Mouse (Mus musculus) liver, embryonic 12.5 days (tissue): ENCODE data around the gene Zfp69. TPM values are rescaled to one million over a fixed set of nuclear protein-coding genes. Genes with fewer than 3 reads are reported as not detected.

Experiments
- ATAC-seq: fragments of 200-750 bp; cut with Nextera tagmentation; 2 replicates; pipeline ENCODE4 v1.8.0; 2017; ENCODE audit warnings: moderate number of reproducible peaks, mild to moderate bottlenecking, moderate library complexity
- H3K27ac ChIP-seq: fragments of 300-500 bp; sonication (generic); 2 replicates; pipeline ENCODE4 v1.5.1; 2016; ENCODE audit warnings: mild to moderate bottlenecking
- H3K27me3 ChIP-seq: fragments of 300-500 bp; sonication (generic); replicated peaks from 2 replicates; pipeline ENCODE4 v1.6.1; 2016; ENCODE audit warnings: mild to moderate bottlenecking, moderate library complexity
- H3K36me3 ChIP-seq: fragments of 300-500 bp; sonication (generic); 2 replicates; pipeline ENCODE4 v1.6.1; 2016; ENCODE audit warnings: mild to moderate bottlenecking, moderate library complexity
- H3K4me1 ChIP-seq: fragments of 300-500 bp; sonication (generic); 2 replicates; pipeline ENCODE4 v1.6.1; 2016
- H3K4me2 ChIP-seq: fragments of 300-500 bp; sonication (generic); 2 replicates; pipeline ENCODE4 v1.6.1; 2016; ENCODE audit warnings: mild to moderate bottlenecking, moderate library complexity
- H3K4me3 ChIP-seq: fragments of 300-500 bp; sonication (generic); 2 replicates; pipeline ENCODE4 v1.5.1; 2016; ENCODE audit warnings: mild to moderate bottlenecking, moderate library complexity
- H3K9ac ChIP-seq: fragments of 300-500 bp; sonication (generic); 2 replicates; pipeline ENCODE4 v1.6.1; 2016; ENCODE audit warnings: mild to moderate bottlenecking, moderate library complexity
- H3K9me3 ChIP-seq: fragments of 300-500 bp; sonication (generic); replicated peaks from 2 replicates; pipeline ENCODE4 v1.6.1; 2016; ENCODE audit warnings: mild to moderate bottlenecking, moderate library complexity
- WGBS: fragments of 180-500 bp; shearing (Covaris S2); methylation state at CpG from one replicate; pipeline ENCODE4 v1.1.7; 2016; ENCODE audit not compliant: insufficient replicate concordance; 5-methylcytosine and 5-hydroxymethylcytosine counted together
- polyA plus RNA-seq: library from polyadenylated mRNA; unstranded; fragments of >200 nt; fragmentation: Nextera tagmentation; extraction: Ambion mirVana; gene quantifications from 2 replicates; pipeline ENCODE4 v1.2.1, GENCODE M21; 2016

Gene Zfp69
- polyA plus RNA-seq, 1 experiment from 2014 or later = 3.5 TPM

DNA sequence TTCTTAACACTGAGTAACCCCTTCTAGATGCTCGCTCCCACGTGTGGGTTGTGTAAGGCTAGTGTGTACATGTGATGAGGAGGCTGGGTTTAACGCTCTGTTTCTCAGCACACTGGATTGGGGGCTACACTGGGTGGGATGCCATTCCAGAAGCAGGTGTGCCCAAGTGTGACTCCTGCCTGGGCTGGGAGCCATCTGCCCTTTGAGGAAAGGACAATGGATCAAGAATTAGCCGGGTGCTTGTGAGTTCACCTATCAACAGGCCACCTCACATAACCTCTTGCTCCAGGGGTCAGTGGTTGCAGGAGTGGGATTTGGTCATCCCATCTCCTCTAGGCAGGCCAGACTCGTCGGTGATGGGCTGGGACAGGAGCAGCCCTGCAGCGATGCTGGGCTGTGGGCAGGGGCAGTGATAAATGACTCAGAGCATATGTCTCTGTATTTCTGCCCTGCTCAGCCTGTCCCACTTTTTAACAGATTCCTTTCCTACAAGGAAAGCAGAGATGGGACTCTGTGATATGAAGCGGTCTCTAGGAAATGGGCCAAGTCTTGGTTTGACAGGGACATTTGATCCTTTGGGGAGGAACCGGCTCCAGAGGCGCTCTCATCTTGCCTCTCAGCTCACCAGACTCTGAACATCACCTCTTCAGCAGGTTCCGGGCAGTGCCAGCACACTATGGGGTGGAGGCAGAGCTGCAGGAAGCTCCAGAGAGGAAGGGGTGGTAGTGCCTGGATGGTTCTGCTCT is 57.7 kb downstream of the Zfp69 start:
- Histone ChIP-seq H3K27ac (no peak overlapping the region), H3K9me3 (no peaks in the 10 kb centered on the region), H3K36me3 (no peaks in the 10 kb centered on the region), H3K4me3 (no peak overlapping the region), H3K4me1 (no peaks in the 10 kb centered on the region), H3K4me2 (no peak overlapping the region), H3K9ac (no peak overlapping the region), H3K27me3 (peaks cover 33% of the 10 kb centered on the region)
- ATAC-seq = no peak
- 63% methylated on average over 11 of the region's 11 CpGs for WGBS

- H3K9ac ChIP-seq = no peak overlapping the region
- WGBS = 11% methylated on average over 1 of the region's 1 CpGs
- no peaks in the 10 kb centered on the region for H3K9me3 ChIP-seq
- no peak for ATAC-seq
- H3K27ac ChIP-seq = no peak overlapping the region
- H3K36me3 ChIP-seq = no peaks in the 10 kb centered on the region
- H3K4me3 ChIP-seq = no peak overlapping the region
- peaks cover 34% of the 10 kb centered on the region for H3K27me3 ChIP-seq
- no peaks in the 10 kb centered on the region for H3K4me1 ChIP-seq
- no peak overlapping the region for H3K4me2 ChIP-seq
Measured at GRCm38 (mm10) chr4:120892516-120892915, 59.0 kb downstream of the Zfp69 start.

DNA sequence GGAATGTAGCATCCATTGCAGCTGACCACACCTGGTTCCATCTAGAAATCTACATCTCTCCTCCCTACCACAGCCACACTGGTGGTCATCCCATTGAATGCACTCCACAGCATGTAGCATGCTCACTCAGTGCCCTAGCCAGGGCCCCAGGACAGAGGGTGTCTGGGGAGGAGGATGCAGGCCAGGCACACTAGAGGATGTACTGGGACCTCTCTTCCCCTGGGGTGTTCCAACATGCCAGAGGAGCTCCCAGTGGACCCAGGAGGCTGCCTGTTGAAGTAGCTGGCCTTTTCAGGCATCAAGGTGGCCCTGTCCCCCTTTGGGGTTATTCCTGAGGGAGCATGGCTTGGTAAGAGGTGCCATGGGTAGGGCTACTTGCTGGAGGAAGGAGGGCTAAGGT is 59.5 kb downstream of the Zfp69 start:
- Histone ChIP-seq H3K27me3 (peaks cover 38% of the 10 kb centered on the region), H3K36me3 (no peaks in the 10 kb centered on the region), H3K4me3 (no peak overlapping the region), H3K27ac (no peak overlapping the region), H3K9me3 (no peaks in the 10 kb centered on the region), H3K4me2 (no peak overlapping the region), H3K4me1 (no peaks in the 10 kb centered on the region), H3K9ac (no peak overlapping the region)
- ATAC-seq = no peak

DNA sequence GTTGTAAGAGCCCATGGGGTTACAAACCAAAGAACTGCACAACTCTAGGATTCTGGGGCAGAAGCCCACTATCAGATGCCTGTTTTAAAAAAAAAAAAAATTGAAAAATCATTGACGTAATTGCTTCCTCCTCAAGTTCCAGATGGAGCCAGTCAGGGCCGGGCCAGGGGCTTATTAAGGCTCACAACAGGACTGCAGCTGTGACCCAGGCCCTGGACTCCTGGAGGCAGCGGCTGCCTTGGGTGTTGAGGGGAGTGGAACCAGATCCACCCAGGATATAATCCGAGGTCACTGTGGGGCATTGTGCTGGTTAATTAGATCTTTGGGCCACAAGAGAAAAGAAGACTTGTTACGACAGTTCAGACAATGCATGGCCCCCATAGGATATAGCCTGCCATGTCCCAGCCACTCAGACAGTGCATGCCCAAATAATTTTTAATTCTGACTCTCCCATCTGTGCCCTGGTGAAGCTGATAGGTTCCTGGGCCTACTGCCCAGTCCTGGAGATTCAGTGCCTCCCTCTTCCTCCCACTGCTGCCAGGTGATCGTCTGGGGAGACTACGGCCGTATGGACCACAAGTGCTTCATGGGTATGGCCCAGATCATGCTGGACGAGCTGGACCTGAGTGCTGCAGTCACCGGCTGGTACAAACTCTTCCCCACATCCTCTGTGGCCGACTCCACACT is 60.6 kb downstream of the Zfp69 start:
- no peak overlapping the region for H3K4me3 ChIP-seq
- H3K4me2 ChIP-seq = no peak overlapping the region
- no peak overlapping the region for H3K9ac ChIP-seq
- no peaks in the 10 kb centered on the region for H3K36me3 ChIP-seq
- no peaks in the 10 kb centered on the region for H3K4me1 ChIP-seq
- H3K9me3 ChIP-seq = no peaks in the 10 kb centered on the region
- 67% methylated on average over 11 of the region's 11 CpGs for WGBS
- no peak overlapping the region for H3K27ac ChIP-seq
- no peak for ATAC-seq
- H3K27me3 ChIP-seq = peaks cover 40% of the 10 kb centered on the region

DNA sequence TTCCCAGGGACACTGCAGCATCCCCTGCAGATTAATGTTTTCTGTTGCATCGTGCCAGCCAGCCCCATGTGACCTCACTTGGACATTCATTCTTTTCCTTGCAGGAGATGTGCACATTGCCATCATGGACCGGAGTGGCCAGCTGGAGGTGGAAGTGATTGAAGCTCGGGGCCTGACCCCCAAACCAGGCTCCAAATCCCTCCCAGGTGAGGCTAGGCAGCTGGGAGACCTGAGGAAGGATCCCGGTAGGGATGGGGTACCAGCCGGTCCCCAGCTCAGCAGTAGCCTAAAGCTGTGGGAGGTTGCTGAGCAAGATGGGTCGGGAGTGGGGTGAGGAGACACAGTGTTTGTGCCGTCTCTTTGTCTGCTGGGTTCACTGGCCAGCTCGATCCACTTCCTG is 62.6 kb downstream of the Zfp69 start:
- no peak overlapping the region for H3K4me2 ChIP-seq
- H3K4me3 ChIP-seq = no peak overlapping the region
- no peak overlapping the region for H3K27ac ChIP-seq
- H3K4me1 ChIP-seq = 0 out of 2 replicates have a peak, but pooled peaks cover 6% of the 10 kb centered on the region
- H3K9me3 ChIP-seq = no peaks in the 10 kb centered on the region
- H3K27me3 ChIP-seq = peaks cover 35% of the 10 kb centered on the region
- no peaks in the 10 kb centered on the region for H3K36me3 ChIP-seq
- 58% methylated on average over 8 of the region's 8 CpGs for WGBS
- H3K9ac ChIP-seq = no peak overlapping the region
- no peak for ATAC-seq

- 21% methylated on average over 8 of the region's 8 CpGs for WGBS
- Histone ChIP-seq H3K9me3 (no peaks in the 10 kb centered on the region), H3K36me3 (no peaks in the 10 kb centered on the region), H3K4me1 (0 out of 2 replicates have a peak, but pooled peaks cover 6% of the 10 kb centered on the region), H3K27ac (no peak overlapping the region), H3K4me3 (no peak overlapping the region), H3K4me2 (no peak overlapping the region), H3K27me3 (peaks cover 27% of the 10 kb centered on the region; the same call in 1 of the 2 replicates), H3K9ac (no peak overlapping the region)
- ATAC-seq = no peak
Measured at GRCm38 (mm10) chr4:120887381-120888112, 64.0 kb downstream of the Zfp69 start.

GRCm38 (mm10) chr4:120886811-120887210 is 64.7 kb downstream of the Zfp69 start:
- Histone ChIP-seq H3K4me3 (no peak overlapping the region), H3K36me3 (no peaks in the 10 kb centered on the region), H3K9me3 (no peaks in the 10 kb centered on the region), H3K27me3 (peaks cover 25% of the 10 kb centered on the region; the same call in 1 of the 2 replicates), H3K4me1 (0 out of 2 replicates have a peak, but pooled peaks cover 6% of the 10 kb centered on the region), H3K4me2 (no peak overlapping the region), H3K27ac (no peak overlapping the region), H3K9ac (no peak overlapping the region)
- ATAC-seq = no peak
- 74% methylated on average over 5 of the region's 5 CpGs for WGBS

GRCm38 (mm10) chr4:120886131-120886530 is 65.4 kb downstream of the Zfp69 start:
- WGBS = 40% methylated on average over 4 of the region's 4 CpGs
- no peak for ATAC-seq
- Histone ChIP-seq H3K4me3 (no peak overlapping the region), H3K4me1 (peaks cover 9% of the 10 kb centered on the region; the same call in 1 of the 2 replicates), H3K4me2 (no peak overlapping the region), H3K9ac (no peak overlapping the region), H3K27ac (no peak overlapping the region), H3K9me3 (no peaks in the 10 kb centered on the region), H3K36me3 (no peaks in the 10 kb centered on the region), H3K27me3 (peaks cover 25% of the 10 kb centered on the region; the same call in 1 of the 2 replicates)

- ATAC-seq = no peak
- WGBS = 48% methylated on average over 13 of the region's 13 CpGs
- Histone ChIP-seq H3K4me2 (no peak overlapping the region), H3K4me3 (no peak overlapping the region), H3K9ac (no peak overlapping the region), H3K4me1 (peaks cover 12% of the 10 kb centered on the region; the same call in 1 of the 2 replicates), H3K27ac (no peak overlapping the region), H3K27me3 (0 out of 2 replicates have a peak, but pooled peaks cover 25% of the 10 kb centered on the region), H3K9me3 (no peaks in the 10 kb centered on the region), H3K36me3 (no peaks in the 10 kb centered on the region)
Measured at GRCm38 (mm10) chr4:120885208-120886120, 66.0 kb downstream of the Zfp69 start.

- peaks cover 12% of the 10 kb centered on the region; the same call in 1 of the 2 replicates for H3K4me1 ChIP-seq
- H3K27me3 ChIP-seq = 0 out of 2 replicates have a peak, but pooled peaks cover 22% of the 10 kb centered on the region
- H3K4me3 ChIP-seq = no peak overlapping the region
- H3K4me2 ChIP-seq = no peak overlapping the region
- 51% methylated on average over 5 of the region's 5 CpGs for WGBS
- H3K9me3 ChIP-seq = no peaks in the 10 kb centered on the region
- no peak overlapping the region for H3K27ac ChIP-seq
- ATAC-seq = no peak
- no peaks in the 10 kb centered on the region for H3K36me3 ChIP-seq
- H3K9ac ChIP-seq = no peak overlapping the region
Measured at GRCm38 (mm10) chr4:120882002-120882625, 69.4 kb downstream of the Zfp69 start.
